Mouse (Mus musculus): ENCODE data around the gene Rxfp2. TPM values are rescaled to one million over a fixed set of nuclear protein-coding genes. Genes with fewer than 3 reads are reported as not detected.

Gene Rxfp2
- total and polyA plus RNA-seq, 3 experiments: 0.04 TPM; not detected in 2

GRCm38 (mm10) chr5:150044533-150044932 is 26.1 kb downstream of the Rxfp2 start:
- DNase-seq: no peak

- peak; percentile 8 for DNase-seq
These were observed 28.0 kb downstream of the Rxfp2 start for GRCm38 (mm10) chr5:150046438-150046837.

GRCm38 (mm10) chr5:150049946-150050345 is 31.5 kb downstream of the Rxfp2 start:
- peak; percentile 13 for DNase-seq

- DNase-seq: peak; percentile 22
These were observed 33.4 kb downstream of the Rxfp2 start for GRCm38 (mm10) chr5:150051828-150052227.

GRCm38 (mm10) chr5:150053294-150053693 is 34.8 kb downstream of the Rxfp2 start:
- DNase-seq: no peak

- DNase-seq: no peak
These were observed 35.5 kb downstream of the Rxfp2 start for GRCm38 (mm10) chr5:150053956-150054355.

GRCm38 (mm10) chr5:150055322-150055721 is 36.8 kb downstream of the Rxfp2 start:
- no peak for DNase-seq

- DNase-seq: no peak
These were observed 37.6 kb downstream of the Rxfp2 start for GRCm38 (mm10) chr5:150056056-150056455.

GRCm38 (mm10) chr5:150058845-150059244 is 40.4 kb downstream of the Rxfp2 start:
- DNase-seq: no peak

GRCm38 (mm10) chr5:150059466-150059865 is 41.0 kb downstream of the Rxfp2 start:
- no peak for DNase-seq

- DNase-seq: no peak
These were observed 42.6 kb downstream of the Rxfp2 start for GRCm38 (mm10) chr5:150061086-150061485.

- no peak for DNase-seq
These were observed 45.8 kb downstream of the Rxfp2 start for GRCm38 (mm10) chr5:150064286-150064685.

GRCm38 (mm10) chr5:150070086-150070485 is 51.6 kb downstream of the Rxfp2 start:
- no peak for DNase-seq

- no peak for DNase-seq
These were observed 53.3 kb downstream of the Rxfp2 start for GRCm38 (mm10) chr5:150071738-150072137.

- DNase-seq: no peak
These were observed 61.7 kb downstream of the Rxfp2 start for GRCm38 (mm10) chr5:150079866-150080797.

- DNase-seq: no peak
These were observed 64.2 kb downstream of the Rxfp2 start for GRCm38 (mm10) chr5:150082696-150083095.

- no peak for DNase-seq
These were observed 64.7 kb downstream of the Rxfp2 start for GRCm38 (mm10) chr5:150083190-150083589.

- peak; percentile 36 for DNase-seq
These were observed 79.1 kb downstream of the Rxfp2 start for GRCm38 (mm10) chr5:150097620-150098019.

GRCm38 (mm10) chr5:150098754-150099153 is 80.3 kb downstream of the Rxfp2 start:
- DNase-seq: no peak

- DNase-seq: peak; percentile 21
These were observed 83.3 kb downstream of the Rxfp2 start for GRCm38 (mm10) chr5:150101789-150102188.

GRCm38 (mm10) chr5:150106358-150106757 is 87.9 kb downstream of the Rxfp2 start:
- DNase-seq: no peak

GRCm38 (mm10) chr5:150111236-150111635 is 92.8 kb downstream of the Rxfp2 start:
- DNase-seq: no peak

- no peak for DNase-seq
These were observed 95.5 kb downstream of the Rxfp2 start for GRCm38 (mm10) chr5:150114007-150114406.

- no peak for DNase-seq
These were observed 96.3 kb downstream of the Rxfp2 start for GRCm38 (mm10) chr5:150114778-150115177.
